ENCODE assay signal across 45 mouse cellular contexts in genomic region chr15:82058719-82059201, GRCm38 (mm10). TPM values are rescaled to one million over a fixed set of nuclear protein-coding genes. Genes with fewer than 3 reads are reported as not detected.
"Had no signal": no experiment of that assay in that cellular context is flagged by ENCODE, and none has a peak within 500 bp of the region (broad histone marks: within the 10 kb centered on the region; RNA-seq: fewer than 3 reads in every experiment).

Gene 4930407I10Rik, plus strand, starts transcription at chr15:82059151.

- H3K27ac ChIP-seq: limb, embryonic 10.5 days; limb, embryonic 12.5 days; limb, embryonic 13.5 days; limb, embryonic 15.5 days; liver, embryonic 12.5 days; liver, embryonic 13.5 days; liver, embryonic 14.5 days; liver, embryonic 15.5 days; lung, embryonic 15.5 days; macrophage; midbrain, embryonic 10.5 days; midbrain, embryonic 12.5 days; midbrain, embryonic 13.5 days; midbrain, embryonic 15.5 days had no signal

- DNase-seq: left cerebral cortex, postnatal 4 days; liver; liver, embryonic 13.5 days; liver, postnatal 0 days; lung, adult 18-20 months; lung, adult 2 months; lung, embryonic 14.5 days; lung, postnatal 10 days; lung, postnatal 14 days; lung, postnatal 36 days; lung, postnatal 4 days; midbrain, embryonic 14.5 days had no signal

- H3K36me3 ChIP-seq: limb, embryonic 10.5 days; limb, embryonic 12.5 days; limb, embryonic 13.5 days; limb, embryonic 15.5 days; liver, embryonic 12.5 days; liver, embryonic 13.5 days; liver, embryonic 15.5 days; lung, embryonic 15.5 days; midbrain, embryonic 10.5 days; midbrain, embryonic 12.5 days; midbrain, embryonic 13.5 days; midbrain, embryonic 15.5 days had no signal

- H3K4me1 ChIP-seq: liver, embryonic 12.5 days; liver, embryonic 13.5 days; liver, embryonic 15.5 days; lung, embryonic 15.5 days; midbrain, embryonic 10.5 days; midbrain, embryonic 12.5 days; midbrain, embryonic 13.5 days; midbrain, embryonic 15.5 days had no signal

- H3K27me3 ChIP-seq: midbrain, embryonic 13.5 days; midbrain, embryonic 15.5 days had no signal

- H3K4me3 ChIP-seq: limb, embryonic 10.5 days; limb, embryonic 12.5 days; limb, embryonic 13.5 days; limb, embryonic 15.5 days; liver, embryonic 12.5 days; liver, embryonic 13.5 days; liver, embryonic 15.5 days; lung, embryonic 15.5 days; megakaryocyte, embryonic 14.5 days; midbrain, embryonic 10.5 days; midbrain, embryonic 12.5 days; midbrain, embryonic 13.5 days; midbrain, embryonic 15.5 days; myocyte had no signal

RNA-seq across cellular contexts. Expression of gene 4930407I10Rik, which starts in this region (rescaled TPM):
- total RNA-seq: left cerebral cortex, postnatal 10 days; left cerebral cortex, postnatal 14 days; left cerebral cortex, postnatal 25 days; left cerebral cortex, postnatal 36 days; left cerebral cortex, postnatal 4 days; liver, adult 2 months; megakaryocyte progenitor cell, adult 5-6 weeks; megakaryocyte, adult 5-6 weeks; megakaryocyte-erythroid progenitor cell, adult 5-6 weeks; midbrain, postnatal 0 days; monocyte, adult 5-6 weeks had no signal
- polyA plus RNA-seq: limb, embryonic 10.5 days; limb, embryonic 11.5 days; limb, embryonic 12.5 days; limb, embryonic 15.5 days; liver, adult 2 months; liver, embryonic 11.5 days; liver, embryonic 12.5 days; liver, embryonic 13.5 days; liver, embryonic 14.5 days; liver, embryonic 15.5 days; liver, embryonic 16.5 days; liver, postnatal 0 days; lung, adult 2 months; lung, embryonic 14.5 days; lung, embryonic 15.5 days; lung, embryonic 16.5 days; lung, postnatal 0 days; macrophage; midbrain, embryonic 10.5 days; midbrain, embryonic 11.5 days; midbrain, embryonic 12.5 days; midbrain, embryonic 13.5 days; midbrain, embryonic 15.5 days; midbrain, embryonic 16.5 days; midbrain, postnatal 0 days; myocyte; neural tube, embryonic 11.5 days had no signal
